Mouse (Mus musculus) right cerebral cortex, postnatal 4 days (tissue): Measurements from ENCODE around the gene Zfp334.
A peak's percentile ranks its signal among the peaks of the same experiment; 100 is the strongest.

Experiments
- DNase-seq: peaks from one replicate; pipeline ENCODE4 v3.0.0-alpha.2; 2022

The Zfp334 gene

DNA sequence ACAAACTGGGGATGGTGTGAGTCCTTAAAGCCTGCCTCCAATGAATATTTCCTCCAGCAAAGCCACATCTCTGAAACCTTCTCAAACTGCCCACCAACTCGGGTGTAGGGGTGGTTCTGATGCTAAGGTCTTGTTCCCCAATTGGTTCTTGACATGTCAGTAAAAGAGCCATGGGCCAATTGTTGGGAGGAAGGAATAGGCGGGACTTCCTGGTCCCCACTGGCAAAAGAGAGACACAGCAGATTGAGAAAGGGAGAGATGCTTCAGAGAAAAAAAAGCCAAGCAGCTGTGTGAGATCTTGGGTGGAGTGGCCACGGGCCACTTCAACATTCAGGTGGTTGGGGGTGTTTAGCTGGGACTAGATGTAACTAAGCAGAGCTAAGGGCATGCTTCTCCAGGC lies 17.0 kb downstream of the Zfp334 start:
- DNase-seq: no peak

GRCm38 (mm10) chr2:165370348-165370747 lies 17.7 kb downstream of the Zfp334 start:
- no peak for DNase-seq

- peak; percentile 54 for DNase-seq
Observed at GRCm38 (mm10) chr2:165368496-165368895, 19.6 kb downstream of the Zfp334 start, which contains the start of gene Zfp663. TSS of gene Zfp663 (minus strand) at chr2:165368729.

DNA sequence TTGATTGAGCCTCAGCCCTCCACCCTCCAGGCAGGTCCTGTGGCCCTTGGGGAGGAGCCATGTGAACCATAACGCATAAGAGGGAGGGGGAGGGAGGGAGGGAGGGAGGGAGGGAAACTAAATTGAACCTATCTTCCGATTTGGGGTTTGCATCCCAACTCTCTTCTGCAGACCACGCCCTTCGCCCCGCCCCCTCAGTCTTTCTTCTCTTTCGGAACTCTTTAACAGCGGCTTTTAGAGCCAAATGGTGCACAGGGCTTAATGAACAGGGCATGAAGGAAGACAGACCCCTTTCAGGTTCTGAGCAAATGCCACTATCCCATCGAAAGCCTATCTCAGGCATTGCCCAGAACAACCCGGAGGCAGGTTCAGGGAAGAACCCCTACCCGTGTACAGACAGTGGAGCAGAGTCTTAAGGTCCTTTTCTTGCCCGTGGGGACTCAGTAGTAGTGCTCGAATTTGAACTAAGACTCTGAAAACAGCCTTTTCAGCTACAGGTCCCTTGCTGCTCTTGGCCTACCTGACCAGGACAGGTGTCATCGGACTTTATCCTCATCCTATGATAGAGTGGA lies 20.1 kb downstream of the Zfp334 start:
- peak; percentile 58 for DNase-seq

DNA sequence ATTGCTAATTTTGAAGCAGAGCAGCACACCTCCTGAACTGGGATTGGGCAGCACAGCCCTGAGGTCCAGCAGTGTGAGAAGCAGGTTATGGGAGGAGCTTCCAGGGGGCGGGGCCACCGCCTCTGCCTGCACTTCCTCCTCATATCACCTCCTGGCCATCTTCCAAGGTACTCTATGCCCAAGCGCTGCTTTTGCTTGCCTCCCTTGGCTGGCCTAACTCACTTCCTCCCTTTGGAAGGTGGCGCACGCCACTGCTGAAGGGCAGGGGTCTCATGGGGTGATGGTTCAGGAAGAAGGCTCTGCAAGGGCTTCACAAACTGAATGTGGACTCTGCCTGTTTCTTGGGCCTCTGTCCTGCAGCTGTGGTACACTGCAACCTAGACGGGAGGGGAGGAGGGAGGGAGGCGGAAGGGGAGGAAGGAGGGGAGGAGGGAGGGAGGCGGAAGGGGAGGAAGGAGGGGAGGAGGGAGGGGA lies 21.0 kb downstream of the Zfp334 start:
- DNase-seq: no peak

DNA sequence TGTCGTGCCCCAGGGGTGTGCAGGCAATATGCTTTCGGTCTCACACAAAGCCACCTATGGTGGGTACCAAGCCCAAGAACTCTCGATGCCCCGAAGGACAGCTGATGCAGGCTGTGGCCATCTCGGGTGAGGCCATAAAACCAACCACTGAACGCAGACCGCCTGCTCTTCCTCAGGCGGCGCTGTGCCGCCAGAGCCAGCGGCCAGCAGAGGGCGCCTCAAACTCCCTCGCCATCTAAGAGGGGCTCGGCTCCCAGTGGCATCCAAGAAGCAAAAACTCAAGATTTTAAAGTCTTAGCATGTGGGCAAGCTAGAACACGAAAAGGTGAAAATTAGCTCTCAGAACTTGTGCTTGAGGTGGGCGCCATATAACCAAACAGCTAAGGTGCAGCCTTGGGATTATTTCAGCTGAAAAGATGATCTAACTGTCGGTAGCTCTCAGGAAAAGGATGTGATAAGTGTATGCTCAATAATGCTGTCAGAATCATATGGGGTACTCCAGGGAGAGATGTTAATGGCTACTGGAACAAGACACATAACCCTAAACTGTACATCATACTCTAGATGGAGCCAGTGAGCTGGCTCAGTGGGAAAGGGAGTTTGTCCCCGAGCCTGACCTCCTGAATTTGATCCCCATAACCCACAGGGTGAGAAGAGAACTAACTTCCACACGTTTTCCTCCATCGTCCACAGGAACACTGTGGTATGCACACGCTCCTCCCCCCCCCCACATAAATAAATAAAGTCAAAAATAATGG lies 23.5 kb downstream of the Zfp334 start:
- peak; percentile 88 for DNase-seq

DNA sequence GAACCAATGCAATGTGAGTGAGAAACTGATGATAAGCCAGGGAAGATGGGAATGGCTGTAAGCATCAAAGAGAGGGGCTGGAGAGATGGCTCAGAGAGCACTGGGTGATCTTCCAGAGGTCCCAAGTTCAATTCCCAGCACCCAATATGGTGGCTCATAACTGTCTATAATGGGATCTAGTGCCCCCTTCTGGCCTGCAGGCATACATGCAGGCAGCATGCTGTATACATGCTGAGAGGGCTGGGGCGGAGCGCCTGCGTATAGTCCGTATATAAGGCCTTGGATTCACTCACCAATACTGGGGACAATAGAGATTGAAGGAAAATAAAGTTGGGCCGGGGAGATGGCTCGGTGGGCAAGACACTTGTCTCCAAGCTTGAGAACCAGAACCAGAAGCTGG lies 24.8 kb downstream of the Zfp334 start:
- no peak for DNase-seq

- DNase-seq: peak; percentile 33
Observed at GRCm38 (mm10) chr2:165360861-165361260, 27.2 kb downstream of the Zfp334 start.

DNA sequence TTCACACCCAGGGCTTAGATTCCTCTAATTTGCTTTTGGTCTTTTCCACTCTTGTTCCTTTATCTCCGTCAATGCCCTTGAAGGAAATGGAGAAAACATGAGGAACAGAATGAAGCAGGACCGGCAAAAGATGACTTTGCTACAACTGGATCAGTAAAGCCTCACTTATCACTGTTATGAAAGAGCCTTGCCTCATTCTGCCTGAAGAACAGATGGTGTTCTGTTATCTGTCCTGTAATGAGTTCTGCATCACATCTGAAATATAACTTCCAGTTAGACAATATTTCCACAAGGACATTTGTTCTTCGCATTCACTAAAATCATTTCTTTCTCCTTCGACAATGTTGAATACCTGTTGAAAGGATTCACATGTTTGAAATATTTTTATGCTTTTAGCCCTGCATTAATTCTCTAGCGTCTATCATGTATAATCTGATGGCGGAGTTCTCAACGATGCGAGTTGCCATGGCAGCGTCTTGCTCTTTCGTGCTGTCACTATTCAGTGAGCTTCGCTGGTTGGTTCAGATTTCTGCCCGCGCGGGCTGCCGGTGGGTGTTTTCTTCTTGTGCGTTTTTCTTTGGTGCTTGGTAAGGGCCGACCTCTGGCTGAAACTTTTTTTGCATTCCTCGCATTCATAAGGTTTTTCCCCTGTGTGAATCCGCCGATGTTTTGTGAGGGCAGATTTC lies 36.1 kb downstream of the Zfp334 start:
- DNase-seq: no peak

- DNase-seq: no peak
Observed at GRCm38 (mm10) chr2:165349466-165349865, 38.6 kb downstream of the Zfp334 start.

- DNase-seq: no peak
Observed at GRCm38 (mm10) chr2:165346180-165346579, 41.9 kb downstream of the Zfp334 start.

DNA sequence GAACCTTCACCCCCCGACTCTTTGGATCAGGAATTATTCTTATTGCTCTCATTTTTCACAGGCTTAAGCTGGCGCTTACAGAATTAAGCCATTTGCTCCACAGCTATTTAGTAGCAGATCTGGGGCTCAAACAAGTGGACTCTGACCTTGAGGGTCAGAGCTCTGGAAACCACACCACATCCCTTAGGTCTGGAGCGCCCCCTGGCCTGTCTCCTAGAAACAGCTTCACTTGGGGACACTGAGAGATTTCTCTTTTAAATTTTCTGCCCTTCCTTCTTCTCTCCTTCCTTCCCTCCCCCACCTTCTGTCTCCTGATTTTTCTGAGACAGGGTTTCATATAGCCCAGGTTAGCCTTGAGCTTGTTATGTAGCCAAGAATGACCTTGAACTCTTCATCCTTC lies 50.9 kb downstream of the Zfp334 start:
- peak; percentile 56 for DNase-seq

GRCm38 (mm10) chr2:165332610-165333210 lies 55.3 kb downstream of the Zfp334 start:
- no peak for DNase-seq

GRCm38 (mm10) chr2:165329703-165330102 lies 58.4 kb downstream of the Zfp334 start:
- no peak for DNase-seq

- no peak for DNase-seq
Observed at GRCm38 (mm10) chr2:165328746-165329145, 59.3 kb downstream of the Zfp334 start.

DNA sequence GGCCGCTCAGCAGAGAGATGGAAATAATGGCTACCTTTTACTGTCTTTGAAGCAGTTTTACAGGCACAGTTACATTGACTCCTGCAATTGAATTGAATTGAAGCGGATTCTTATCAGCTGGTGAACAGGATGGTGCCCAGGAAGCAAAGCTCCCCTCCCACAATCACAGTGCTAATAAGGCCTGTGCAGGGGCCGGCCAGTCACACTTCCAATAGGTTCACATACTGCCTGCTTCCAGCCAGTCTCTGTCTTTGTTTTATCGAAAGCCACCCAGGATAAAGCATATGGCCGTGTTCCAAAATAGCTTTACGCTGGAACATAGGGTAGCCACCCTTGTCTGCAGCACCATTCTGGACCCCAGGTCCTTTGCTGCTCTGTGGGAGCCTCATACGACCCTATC lies 60.7 kb downstream of the Zfp334 start:
- DNase-seq: no peak

DNA sequence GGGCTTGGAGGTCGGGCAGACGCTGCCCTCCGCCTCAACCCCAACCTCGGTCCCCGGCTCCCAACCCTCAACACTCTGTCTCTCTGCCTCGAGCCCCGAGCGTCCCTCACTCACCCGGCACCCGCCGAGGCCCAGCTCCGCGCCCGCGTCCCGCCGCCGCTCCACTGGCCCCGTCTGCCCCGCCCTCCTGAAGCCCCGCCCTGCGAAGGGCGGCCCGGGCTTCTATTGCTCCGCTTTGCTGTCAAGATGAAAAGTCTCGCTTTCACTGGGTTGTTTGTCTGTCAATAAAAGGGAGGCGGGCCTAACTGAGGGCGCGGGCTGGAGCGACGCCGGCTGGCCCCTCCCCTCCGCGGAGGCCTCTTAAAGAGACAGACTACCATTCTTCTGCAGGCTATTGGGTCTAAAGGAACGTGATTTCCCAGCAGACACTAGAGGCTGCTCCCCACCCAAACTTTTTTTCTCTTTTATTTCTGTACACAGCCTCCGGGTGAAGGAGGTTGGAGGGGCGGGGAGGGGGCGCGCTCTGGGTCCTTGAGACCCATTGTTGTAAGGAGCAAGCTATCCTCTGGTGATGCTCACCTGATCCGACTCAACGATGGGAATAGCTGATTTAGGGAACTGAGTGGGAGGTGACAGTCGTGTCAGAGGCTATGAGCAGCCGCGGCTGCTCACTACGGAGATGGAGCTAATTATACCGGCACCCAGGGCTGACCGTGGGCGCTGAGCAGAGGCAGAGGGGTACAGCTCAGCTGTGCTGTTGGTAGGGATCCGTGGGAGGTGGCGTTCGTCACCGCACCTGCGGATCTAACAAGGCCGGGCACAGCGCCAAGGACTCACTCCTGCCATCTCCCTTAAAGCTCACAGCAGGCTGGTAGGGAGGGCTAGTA lies 61.5 kb downstream of the Zfp334 start, which contains the start of gene Elmo2:
Gene Elmo2, minus strand, starts transcription at position 176 of the 887 bp plus-strand sequence.
- DNase-seq: peak; percentile 92

- no peak for DNase-seq
Observed at GRCm38 (mm10) chr2:165325521-165326303, 62.3 kb downstream of the Zfp334 start.
